Mouse (Mus musculus) kidney, adult 2 months (tissue): Measurements from ENCODE around the gene Tfpi.

Source experiments
- CTCF ChIP-seq: fragments of 200-500 bp; conservative IDR thresholded peaks from 2 replicates; pipeline ENCODE4 v1.5.1; 2011; ENCODE audit warnings: low read depth, mild to moderate bottlenecking, control low read depth, low read length, moderate library complexity, mixed read lengths; ENCODE audit not compliant: insufficient read depth, insufficient read length
- POLR2A ChIP-seq: fragments of 200-500 bp; IDR thresholded peaks from one replicate; pipeline ENCODE4 v1.6.1; 2011; ENCODE audit warnings: low read depth, low read length, control low read depth

DNA sequence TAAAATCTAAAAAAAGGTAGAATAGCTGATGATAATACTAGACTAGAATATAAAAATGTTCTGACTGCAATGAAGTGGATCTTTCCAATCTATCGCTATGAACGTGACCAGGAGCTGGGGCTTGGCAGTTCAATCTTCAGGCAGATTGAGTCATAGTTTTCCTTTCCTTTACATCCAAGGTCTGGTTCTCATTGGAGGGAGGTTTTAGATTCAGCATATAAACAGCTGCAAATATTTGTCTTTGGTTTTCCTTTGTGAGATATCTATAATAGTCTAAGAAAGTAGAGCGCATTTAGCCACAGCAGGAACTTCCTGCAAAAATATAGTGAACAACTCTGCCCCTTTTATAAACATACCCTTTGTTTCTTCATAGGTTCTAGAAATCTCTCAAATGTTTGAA is 73.9 kb downstream of the Tfpi start:
- no peak for TF ChIP-seq POLR2A
- no peak for TF ChIP-seq CTCF
